10 mouse cellular contexts compared by ENCODE assay signal in genomic region chr7:102017452-102017851, GRCm38 (mm10). TPM values are rescaled to one million over a fixed set of nuclear protein-coding genes. Genes with fewer than 3 reads are reported as not detected.
DNase-seq lines count a peak whose midpoint lies in the region; ATAC-seq lines count a peak whose summit lies in the region.
"Had no signal": no experiment of that assay in that cellular context is flagged by ENCODE, and none has a peak within 500 bp of the region (broad histone marks: within the 10 kb centered on the region; RNA-seq: fewer than 3 reads in every experiment).

No protein-coding gene starts in this region.

- no peak for ATAC-seq in kidney, embryonic 15.5 days (replicated peaks; ENCODE audit: low FRiP score)
- ATAC-seq in activated CD4-positive, CD25-positive, alpha-beta regulatory T cell, adult 4 months = peak; percentile 72
- ATAC-seq in heart, embryonic 14.5 days (ENCODE audit: insufficient number of reproducible peaks, insufficient read depth, low FRiP score, low read depth) = no peak
- ATAC-seq: forebrain, postnatal 0 days had no signal

- no peak overlapping the region for H3K4me2 ChIP-seq in kidney, embryonic 15.5 days
- no peak overlapping the region; the same call in 1 of the 2 replicates for H3K4me2 ChIP-seq in heart, embryonic 14.5 days (ENCODE audit: low read length)

- DNase-seq in kidney, postnatal 14 days = peak; percentile 37
- no peak for DNase-seq in left cerebral cortex, adult 8-10 months (ENCODE audit: low spot score in 2 of 2)
- DNase-seq in spleen, adult 18-20 months = no peak
- no peak for DNase-seq in urinary bladder, postnatal 10 days (ENCODE audit: low spot score)
- DNase-seq: forebrain, postnatal 0 days; thymus, postnatal 25 days had no signal

- H3K27me3 ChIP-seq in kidney, embryonic 15.5 days = no peaks in the 10 kb centered on the region
- H3K27me3 ChIP-seq in heart, embryonic 14.5 days (ENCODE audit: control insufficient read depth, insufficient read depth, low read length) = no peaks in the 10 kb centered on the region

- H3K9ac ChIP-seq in kidney, embryonic 15.5 days = no peak overlapping the region
- no peak overlapping the region for H3K9ac ChIP-seq in heart, embryonic 14.5 days (ENCODE audit: low read length)
- H3K9ac ChIP-seq: forebrain, postnatal 0 days had no signal

- no peaks in the 10 kb centered on the region for H3K4me1 ChIP-seq in kidney, embryonic 15.5 days
- H3K4me1 ChIP-seq in heart, embryonic 14.5 days (ENCODE audit: control insufficient read depth in 2 of 2, insufficient read depth in 2 of 2, low read length in 2 of 2) = peaks cover 0 to 9% of the 10 kb centered on the region in 2 experiments

- 80% methylated on average over 5 of the region's 5 CpGs for WGBS in kidney, embryonic 15.5 days
- WGBS in heart, embryonic 14.5 days = 72% methylated on average over 5 of the region's 5 CpGs
- WGBS in macrophage (ENCODE audit: missing documents) = 8% methylated on average over 5 of the region's 5 CpGs

- H3K4me3 ChIP-seq in kidney, embryonic 15.5 days (replicated peaks) = no peak overlapping the region
- no peak overlapping the region for H3K4me3 ChIP-seq in heart, embryonic 14.5 days (ENCODE audit: control insufficient read depth in 1 of 2, insufficient read depth in 1 of 2, low read depth in 1 of 2, low read length in 2 of 2)
- peak overlapping the region; percentile 24 for H3K4me3 ChIP-seq in macrophage (ENCODE audit: inconsistent target)

- peaks cover 98% of the 10 kb centered on the region for H3K36me3 ChIP-seq in kidney, embryonic 15.5 days
- H3K36me3 ChIP-seq in heart, embryonic 14.5 days (ENCODE audit: control insufficient read depth, insufficient read depth, low read length) = peaks cover 88% of the 10 kb centered on the region
- peaks cover 37% of the 10 kb centered on the region for H3K36me3 ChIP-seq in macrophage (ENCODE audit: inconsistent target)

- no peak overlapping the region for H3K27ac ChIP-seq in kidney, embryonic 15.5 days
- H3K27ac ChIP-seq in heart, embryonic 14.5 days (replicated peaks in 1 of 2; ENCODE audit: control insufficient read depth in 1 of 2, insufficient read depth in 1 of 2, low read depth in 2 of 2, low read length in 2 of 2) = peak overlapping the region; percentile 22 to 42; a peak in 3 of 4 replicates
- H3K27ac ChIP-seq in macrophage = peak overlapping the region; percentile 73

- no peaks in the 10 kb centered on the region for H3K9me3 ChIP-seq in kidney, embryonic 15.5 days (replicated peaks)
- H3K9me3 ChIP-seq in heart, embryonic 14.5 days (ENCODE audit: control insufficient read depth, low read length) = no peaks in the 10 kb centered on the region

- peaks cover 22% of the 10 kb centered on the region; the same call in 1 of the 2 replicates for H3K79me2 ChIP-seq in macrophage (ENCODE audit: inconsistent target)

RNA-seq across cellular contexts. Expression of gene Il18bp, which starts 1.0 kb away (rescaled TPM):
- 2.5 and 3.0 TPM in 2 replicates for polyA plus RNA-seq in kidney, embryonic 15.5 days (2015; fragmentation: Nextera tagmentation; extraction: Ambion mirVana)
- polyA plus RNA-seq in activated CD4-positive, CD25-positive, alpha-beta regulatory T cell, adult 4 months (2017; shearing (Covaris generic)) = 1 to 10 TPM; 5.2 to 8.0 TPM
- 1.7 and 2.1 TPM in 2 replicates for polyA plus RNA-seq in heart, embryonic 14.5 days (2014; fragmentation: Nextera tagmentation; extraction: Ambion mirVana)
- 100 to 1,000 TPM in 14 of 26 experiments, 10 to 100 TPM in 12; 30.6 to 291 (median 103) TPM for total RNA-seq in macrophage (2018; cell fraction: chromatin; rRNA removed)
- total RNA-seq in macrophage (2018; cell fraction: cytosol; rRNA removed) = 100 to 1,000 TPM in 13 of 26 experiments, 10 to 100 TPM in 13; 46.8 to 451 (median 169) TPM
- total RNA-seq in macrophage (2018; cell fraction: nucleus; rRNA removed) = 100 to 1,000 TPM in 14 of 26 experiments, 10 to 100 TPM in 12; 47.1 to 360 (median 164) TPM
- polyA plus RNA-seq in macrophage (2018) = 56.7 to 120 TPM (median 96.3 TPM) in 3 replicates
- 1 to 10 TPM; 6.6 to 8.1 (median 7.8) TPM for total RNA-seq in left cerebral cortex, adult 8-10 months (2022)

RNA-seq across cellular contexts. Expression of gene Rnf121, which starts 47.8 kb away (rescaled TPM):
- 28.3 and 28.4 TPM in 2 replicates for polyA plus RNA-seq in kidney, embryonic 15.5 days (2015; fragmentation: Nextera tagmentation; extraction: Ambion mirVana)
- 10 to 100 TPM; 19.5 to 20.2 TPM for polyA plus RNA-seq in activated CD4-positive, CD25-positive, alpha-beta regulatory T cell, adult 4 months (2017; shearing (Covaris generic))
- 16.2 and 16.9 TPM in 2 replicates for polyA plus RNA-seq in heart, embryonic 14.5 days (2014; fragmentation: Nextera tagmentation; extraction: Ambion mirVana)
- 100 to 1,000 TPM in 2 of 26 experiments, 10 to 100 TPM in 24; 42.5 to 102 (median 78.2) TPM for total RNA-seq in macrophage (2018; cell fraction: chromatin; rRNA removed)
- 10 to 100 TPM; 15.3 to 32.0 (median 21.3) TPM for total RNA-seq in macrophage (2018; cell fraction: cytosol; rRNA removed)
- total RNA-seq in macrophage (2018; cell fraction: nucleus; rRNA removed) = 10 to 100 TPM; 34.1 to 76.9 (median 55.0) TPM
- polyA plus RNA-seq in macrophage (2018) = 17.9 to 24.1 TPM (median 19.6 TPM) in 3 replicates
- total RNA-seq in left cerebral cortex, adult 8-10 months (2022) = 10 to 100 TPM; 45.4 to 51.5 (median 47.8) TPM

RNA-seq across cellular contexts. Expression of gene Xndc1, which starts 47.9 kb away (rescaled TPM):
- polyA plus RNA-seq in kidney, embryonic 15.5 days (2015; fragmentation: Nextera tagmentation; extraction: Ambion mirVana) = 33.9 and 39.0 TPM in 2 replicates
- 10 to 100 TPM; 14.4 to 15.2 TPM for polyA plus RNA-seq in activated CD4-positive, CD25-positive, alpha-beta regulatory T cell, adult 4 months (2017; shearing (Covaris generic))
- 14.9 and 16.2 TPM in 2 replicates for polyA plus RNA-seq in heart, embryonic 14.5 days (2014; fragmentation: Nextera tagmentation; extraction: Ambion mirVana)
- 10 to 100 TPM in 21 of 26 experiments, 1 to 10 TPM in 5; 3.4 to 73.6 (median 37.9) TPM for total RNA-seq in macrophage (2018; cell fraction: chromatin; rRNA removed)
- 10 to 100 TPM in 2 of 26 experiments, 1 to 10 TPM in 24; 2.4 to 11.2 (median 6.7) TPM for total RNA-seq in macrophage (2018; cell fraction: cytosol; rRNA removed)
- total RNA-seq in macrophage (2018; cell fraction: nucleus; rRNA removed) = 10 to 100 TPM in 17 of 26 experiments, 1 to 10 TPM in 9; 2.5 to 57.5 (median 19.9) TPM
- polyA plus RNA-seq in macrophage (2018) = 9.5 to 11.5 TPM (median 11.5 TPM) in 3 replicates
- 10 to 100 TPM; 20.4 to 28.8 (median 24.4) TPM for total RNA-seq in left cerebral cortex, adult 8-10 months (2022)

RNA-seq across cellular contexts. Expression of gene Xntrpc, which starts 48.1 kb away (rescaled TPM):
- polyA plus RNA-seq in kidney, embryonic 15.5 days (2015; fragmentation: Nextera tagmentation; extraction: Ambion mirVana) = 1.6 and 1.7 TPM in 2 replicates
- under 1 TPM in 1 of 2 experiments, not detected in 1; 0.83 TPM for polyA plus RNA-seq in activated CD4-positive, CD25-positive, alpha-beta regulatory T cell, adult 4 months (2017; shearing (Covaris generic))
- polyA plus RNA-seq in heart, embryonic 14.5 days (2014; fragmentation: Nextera tagmentation; extraction: Ambion mirVana) = 0.78 and 1.1 TPM in 2 replicates
- total RNA-seq in macrophage (2018; cell fraction: chromatin; rRNA removed) = 1 to 10 TPM in 11 of 26 experiments, under 1 TPM in 14, not detected in 1; 0.19 to 2.2 (median 0.77) TPM
- total RNA-seq in macrophage (2018; cell fraction: cytosol; rRNA removed) = under 1 TPM in 20 of 26 experiments, not detected in 6; 0.04 to 0.26 (median 0.07) TPM
- 1 to 10 TPM in 4 of 26 experiments, under 1 TPM in 16, not detected in 6; 0.17 to 2.1 (median 0.60) TPM for total RNA-seq in macrophage (2018; cell fraction: nucleus; rRNA removed)
- 0.07 to 0.19 TPM in 2 of 3 replicates, not detected in the other for polyA plus RNA-seq in macrophage (2018)
- total RNA-seq in left cerebral cortex, adult 8-10 months (2022) = 1 to 10 TPM in 3 of 4 experiments, under 1 TPM in 1; 0.63 to 2.4 (median 1.5) TPM
